Mouse (Mus musculus): ENCODE results near the gene Sec31a.

GRCm38 (mm10) chr5:100437917-100438316 lies 21.9 kb upstream of the Sec31a start:
- TF ChIP-seq POLR2A (IDR thresholded peaks at IDR 0.05; ENCODE audit: insufficient read length, low read depth): no peak
- no peak for TF ChIP-seq USF1 (IDR thresholded peaks at IDR 0.05; ENCODE audit: low read depth)
- TF ChIP-seq E2F4 (IDR thresholded peaks at IDR 0.05; ENCODE audit: insufficient read depth): no peak
- no peak for TF ChIP-seq TCF3 (IDR thresholded peaks at IDR 0.05; ENCODE audit: insufficient read length, low read depth)
- no peak for TF ChIP-seq MAX (IDR thresholded peaks at IDR 0.05; ENCODE audit: low read depth)
- no peak for TF ChIP-seq MYOG (IDR thresholded peaks at IDR 0.05; ENCODE audit: control insufficient read depth in 1 of 3, insufficient read depth in 1 of 3, insufficient read length in 2 of 3, low read depth in 2 of 3)
- TF ChIP-seq POLR2AphosphoS2 (IDR thresholded peaks at IDR 0.05; ENCODE audit: insufficient read length, low read depth): no peak
- TF ChIP-seq MYOD1 (IDR thresholded peaks at IDR 0.05; ENCODE audit: control insufficient read depth in 1 of 3, insufficient read length in 2 of 3, low read depth in 2 of 3): no peak
- TF ChIP-seq TCF12 (IDR thresholded peaks at IDR 0.05; ENCODE audit: insufficient read depth, poor library complexity, severe bottlenecking): no peak

All from myocyte (in vitro differentiated cells).